Mouse (Mus musculus): Measurements from ENCODE around the gene Parvb. TPM values are rescaled to one million over a fixed set of nuclear protein-coding genes. Genes with fewer than 3 reads are reported as not detected.

Parvb gene
- total and polyA plus RNA-seq, 2 experiments from 2014 or later: 4.3 to 9.4 TPM

GRCm38 (mm10) chr15:84253757-84254156, 21.9 kb downstream of the Parvb start:
- Histone ChIP-seq H3K27ac (ENCODE audit: low read depth, low read length) (no peak overlapping the region), H3K9me3 (ENCODE audit: low read length) (no peaks in the 10 kb centered on the region), H3K36me3 (ENCODE audit: insufficient read depth) (no peaks in the 10 kb centered on the region), H3K9ac (no peak overlapping the region), H3K4me1 (ENCODE audit: insufficient read depth) (peaks cover 9% of the 10 kb centered on the region; the same call in 1 of the 2 replicates), H3K4me2 (ENCODE audit: low read depth) (no peak overlapping the region), H3K4me3 (ENCODE audit: low read depth, low read length) (no peak overlapping the region), H3K27me3 (ENCODE audit: insufficient read depth, low read length) (no peaks in the 10 kb centered on the region)
- TF ChIP-seq CTCF (IDR thresholded peaks at IDR 0.05; ENCODE audit: low read depth): no peak
- WGBS: 59% methylated on average over 11 of the region's 11 CpGs
- DNase-seq (peak; percentile 50), ATAC-seq (peak; percentile 76)

DNA sequence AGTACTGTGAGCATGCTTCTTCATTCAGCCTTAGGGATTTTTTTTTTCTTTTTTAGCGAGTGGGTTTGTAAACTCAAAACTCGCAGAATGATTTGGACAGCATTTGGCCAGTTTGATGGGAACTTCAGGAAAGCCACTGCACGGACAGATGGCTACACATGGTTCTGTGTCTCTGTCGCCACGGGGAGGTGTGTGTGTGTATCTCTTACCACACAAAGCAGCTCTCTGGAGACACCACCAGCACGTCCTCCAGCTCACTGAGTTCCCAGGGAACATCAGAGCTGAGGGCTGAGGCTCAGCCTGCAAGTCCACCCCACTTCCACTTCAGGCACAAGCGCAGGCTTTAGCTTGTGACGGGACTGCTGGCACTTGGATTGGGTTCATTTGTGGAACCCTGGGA, 22.5 kb downstream of the Parvb start:
- Histone ChIP-seq H3K27me3 (ENCODE audit: insufficient read depth, low read length) (no peaks in the 10 kb centered on the region), H3K27ac (ENCODE audit: low read depth, low read length) (no peak overlapping the region), H3K4me2 (ENCODE audit: low read depth) (no peak overlapping the region), H3K9ac (no peak overlapping the region), H3K36me3 (ENCODE audit: insufficient read depth) (no peaks in the 10 kb centered on the region), H3K4me3 (ENCODE audit: low read depth, low read length) (no peak overlapping the region), H3K9me3 (ENCODE audit: low read length) (no peaks in the 10 kb centered on the region), H3K4me1 (ENCODE audit: insufficient read depth) (peaks cover 9% of the 10 kb centered on the region; the same call in 1 of the 2 replicates)
- no peak for DNase-seq
- no peak for TF ChIP-seq CTCF (IDR thresholded peaks at IDR 0.05; ENCODE audit: low read depth)
- no peak for ATAC-seq
- 61% methylated on average over 8 of the region's 8 CpGs for WGBS

DNA sequence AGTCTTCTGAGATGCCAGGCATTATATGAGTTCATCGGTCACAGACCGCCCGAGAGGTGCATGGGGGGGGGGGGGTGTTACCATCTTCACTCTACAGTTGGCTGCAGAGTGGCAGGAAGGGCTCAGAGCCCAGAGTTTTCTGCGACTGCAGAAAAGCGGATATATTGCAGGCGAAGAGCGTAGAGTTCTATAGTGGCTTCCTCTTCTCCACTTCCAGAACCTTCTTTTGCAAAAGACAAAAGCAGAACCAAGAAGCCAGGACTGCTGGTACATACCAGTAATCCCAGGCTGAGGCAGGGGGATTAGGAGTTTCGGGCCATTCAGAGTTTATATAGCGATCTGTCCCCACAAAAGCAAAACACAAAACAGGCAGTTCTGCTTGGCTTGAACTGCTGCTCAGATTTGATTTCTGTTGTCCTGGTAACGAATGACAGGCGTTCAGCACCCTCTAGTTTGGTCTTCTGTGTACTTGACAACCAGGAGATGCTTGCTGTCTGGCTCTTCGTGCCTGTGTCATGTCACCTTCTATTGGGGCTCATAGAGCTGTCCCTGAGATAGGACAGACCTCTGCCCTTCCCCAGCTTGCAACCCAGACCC, 24.5 kb downstream of the Parvb start:
- no peak overlapping the region for H3K27ac ChIP-seq (ENCODE audit: low read depth, low read length)
- peaks cover 9% of the 10 kb centered on the region; the same call in 1 of the 2 replicates for H3K4me1 ChIP-seq (ENCODE audit: insufficient read depth)
- H3K9me3 ChIP-seq (ENCODE audit: low read length): no peaks in the 10 kb centered on the region
- ATAC-seq (no peak), DNase-seq (peak; percentile 56)
- 49% methylated on average over 12 of the region's 12 CpGs for WGBS
- H3K36me3 ChIP-seq (ENCODE audit: insufficient read depth): no peaks in the 10 kb centered on the region
- H3K27me3 ChIP-seq (ENCODE audit: insufficient read depth, low read length): no peaks in the 10 kb centered on the region; the same call in 1 of the 2 replicates
- no peak overlapping the region for H3K9ac ChIP-seq
- H3K4me2 ChIP-seq (ENCODE audit: low read depth): no peak overlapping the region
- H3K4me3 ChIP-seq (ENCODE audit: low read depth, low read length): no peak overlapping the region
- no peak for TF ChIP-seq CTCF (IDR thresholded peaks at IDR 0.05; ENCODE audit: low read depth)

- Histone ChIP-seq H3K27ac (ENCODE audit: low read depth, low read length) (no peak overlapping the region), H3K4me3 (ENCODE audit: low read depth, low read length) (no peak overlapping the region), H3K4me1 (ENCODE audit: insufficient read depth) (peaks cover 9% of the 10 kb centered on the region; the same call in 1 of the 2 replicates), H3K36me3 (ENCODE audit: insufficient read depth) (no peaks in the 10 kb centered on the region), H3K9me3 (ENCODE audit: low read length) (no peaks in the 10 kb centered on the region), H3K4me2 (ENCODE audit: low read depth) (no peak overlapping the region), H3K9ac (no peak overlapping the region), H3K27me3 (ENCODE audit: insufficient read depth, low read length) (no peaks in the 10 kb centered on the region; the same call in 1 of the 2 replicates)
- ATAC-seq (no peak), DNase-seq (no peak)
- WGBS: 89% methylated on average over 5 of the region's 5 CpGs
- no peak for TF ChIP-seq CTCF (IDR thresholded peaks at IDR 0.05; ENCODE audit: low read depth)
Observed at GRCm38 (mm10) chr15:84256864-84257263, 25.0 kb downstream of the Parvb start.

GRCm38 (mm10) chr15:84258602-84259355, 26.9 kb downstream of the Parvb start:
- no peaks in the 10 kb centered on the region; the same call in 1 of the 2 replicates for H3K27me3 ChIP-seq (ENCODE audit: insufficient read depth, low read length)
- H3K4me3 ChIP-seq (ENCODE audit: low read depth, low read length): no peak overlapping the region
- H3K4me2 ChIP-seq (ENCODE audit: low read depth): no peak overlapping the region
- no peak for DNase-seq
- no peak for TF ChIP-seq CTCF (IDR thresholded peaks at IDR 0.05; ENCODE audit: low read depth)
- H3K9ac ChIP-seq: no peak overlapping the region
- ATAC-seq: no peak
- H3K27ac ChIP-seq (ENCODE audit: low read depth, low read length): no peak overlapping the region
- WGBS: 60% methylated on average over 9 of the region's 9 CpGs
- peaks cover 9% of the 10 kb centered on the region; the same call in 1 of the 2 replicates for H3K4me1 ChIP-seq (ENCODE audit: insufficient read depth)
- H3K36me3 ChIP-seq (ENCODE audit: insufficient read depth): no peaks in the 10 kb centered on the region
- H3K9me3 ChIP-seq (ENCODE audit: low read length): no peaks in the 10 kb centered on the region

DNA sequence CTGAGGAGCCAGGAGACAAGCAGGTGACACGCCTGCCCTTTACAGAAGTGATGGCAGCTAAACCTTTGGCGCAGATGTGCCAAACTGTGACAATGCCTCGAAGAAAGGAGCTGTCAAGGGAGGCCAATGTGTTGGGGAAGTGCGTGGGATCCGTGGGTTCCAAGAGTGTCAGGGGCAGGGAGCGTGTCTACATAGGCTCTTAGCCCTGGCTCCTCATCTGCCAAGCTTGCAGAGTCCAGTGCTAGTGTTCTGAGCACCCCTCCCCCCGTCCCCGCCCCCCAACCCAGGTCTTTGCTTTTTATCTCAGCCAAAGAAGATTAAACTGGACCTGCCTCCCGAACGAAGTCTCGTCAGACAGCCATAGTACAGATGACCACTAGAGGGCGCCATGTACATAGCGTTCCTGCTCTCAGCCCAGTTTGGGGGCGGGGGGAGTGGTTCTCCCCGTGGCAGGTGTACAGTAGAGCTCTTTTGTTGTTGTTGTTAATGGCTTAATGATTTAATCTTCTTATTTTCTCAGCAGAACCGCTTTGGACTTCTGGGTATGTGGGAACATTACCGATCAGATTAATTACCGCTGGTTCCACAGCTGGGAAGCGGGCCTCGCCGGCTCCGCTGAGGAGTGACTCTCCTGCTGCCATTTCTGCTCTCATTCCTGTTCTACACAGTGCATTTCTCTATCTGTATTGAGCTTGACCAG, 28.4 kb downstream of the Parvb start:
- TF ChIP-seq CTCF (IDR thresholded peaks at IDR 0.05; ENCODE audit: low read depth): peak; percentile 96
- peak overlapping the region; percentile 24 for H3K4me3 ChIP-seq (ENCODE audit: low read depth, low read length)
- peak overlapping the region; percentile 35; the same call in 1 of the 2 replicates for H3K27ac ChIP-seq (ENCODE audit: low read depth, low read length)
- ATAC-seq (peak; percentile 81), DNase-seq (peak; percentile 94)
- H3K4me1 ChIP-seq (ENCODE audit: insufficient read depth): peaks cover 9% of the 10 kb centered on the region; the same call in 1 of the 2 replicates
- H3K27me3 ChIP-seq (ENCODE audit: insufficient read depth, low read length): no peaks in the 10 kb centered on the region; the same call in 1 of the 2 replicates
- 0 out of 2 replicates have a peak overlapping the region, but pooled peaks have one; percentile 29 for H3K9ac ChIP-seq
- H3K4me2 ChIP-seq (ENCODE audit: low read depth): peak overlapping the region; percentile 50
- no peaks in the 10 kb centered on the region for H3K36me3 ChIP-seq (ENCODE audit: insufficient read depth)
- no peaks in the 10 kb centered on the region for H3K9me3 ChIP-seq (ENCODE audit: low read length)
- WGBS: 16% methylated on average over 22 of the region's 22 CpGs
